Mouse (Mus musculus) heart, postnatal 25 days (tissue): Measurements from ENCODE around the gene Barx1. TPM values are rescaled to one million over a fixed set of nuclear protein-coding genes. Genes with fewer than 3 reads are reported as not detected.

ENCODE experiments used
- DNase-seq: peaks from one replicate; pipeline ENCODE4 v3.0.0; 2022; ENCODE audit warnings: low spot score
- intact Hi-C: fragments of 180-260 bp; cut with DNase I; formaldehyde crosslinking; loops from one replicate; pipeline ENCODE4 v1.15.1; 2025
- total RNA-seq, 2 experiments: library from RNA; stranded (reverse); gene quantifications; 2 replicates each; pipeline ENCODE4 v1.2.3; 2021

Gene Barx1
- total RNA-seq: not detected

DNA sequence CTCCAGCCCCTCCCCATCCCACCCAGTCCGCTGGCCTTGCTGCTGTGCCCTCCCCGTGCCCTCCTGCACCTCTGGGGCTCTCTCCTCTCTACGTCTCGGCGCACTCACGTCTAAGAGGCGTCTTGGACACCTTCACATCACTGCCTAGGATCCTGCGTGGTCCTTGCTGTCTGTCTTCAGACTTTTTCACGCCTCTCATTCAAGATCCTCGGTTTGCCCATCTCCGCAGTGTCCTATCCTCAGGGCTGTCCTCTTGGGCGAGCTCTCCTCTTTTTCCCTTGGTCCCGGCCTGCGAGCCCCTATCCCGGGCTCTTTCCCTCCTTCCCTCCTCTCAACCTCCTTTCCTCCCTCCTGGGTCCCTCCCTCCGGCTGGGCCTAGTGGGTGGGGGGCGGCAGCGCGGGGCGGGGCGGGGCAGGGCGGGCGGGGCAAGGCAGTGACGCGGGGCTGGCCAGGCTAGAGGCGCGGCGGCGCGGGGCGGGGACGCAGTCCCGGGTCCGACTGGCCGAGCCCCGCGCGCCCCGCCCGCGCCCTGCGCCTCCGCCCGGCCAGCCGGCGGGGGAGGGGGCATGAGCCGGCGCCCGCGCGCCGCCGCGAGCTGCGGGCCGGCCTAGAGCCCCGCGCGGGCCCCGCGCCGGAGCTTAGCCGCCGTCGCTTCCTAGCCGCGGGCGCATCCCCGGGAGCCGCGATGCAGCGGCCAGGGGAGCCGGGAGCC lies at the start of gene Barx1:
Gene Barx1, plus strand, starts transcription at position 568 of the 713 bp plus-strand sequence.
- intact Hi-C loops: no loop called here
- DNase-seq: no peak

DNA sequence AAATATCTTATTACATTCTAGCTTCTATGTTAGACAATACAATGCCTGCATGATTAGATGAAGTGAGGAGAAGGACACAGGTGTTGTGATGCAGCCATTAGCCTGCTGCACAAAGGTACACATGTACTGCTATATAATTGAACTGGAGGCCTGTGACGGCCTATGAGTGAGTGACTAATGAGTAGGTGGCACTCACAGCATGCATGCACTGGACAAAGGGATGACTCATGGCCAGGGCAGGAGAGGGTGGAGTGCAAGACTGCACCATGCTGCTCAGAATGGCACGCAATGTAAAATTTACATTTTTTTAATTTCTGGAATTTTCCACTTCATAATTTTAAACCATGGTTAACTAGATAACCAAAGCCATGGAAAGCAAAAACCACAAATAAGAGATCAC lies 48.3 kb upstream of the Barx1 start:
- DNase-seq: no peak
- intact Hi-C loops: no loop called here

DNA sequence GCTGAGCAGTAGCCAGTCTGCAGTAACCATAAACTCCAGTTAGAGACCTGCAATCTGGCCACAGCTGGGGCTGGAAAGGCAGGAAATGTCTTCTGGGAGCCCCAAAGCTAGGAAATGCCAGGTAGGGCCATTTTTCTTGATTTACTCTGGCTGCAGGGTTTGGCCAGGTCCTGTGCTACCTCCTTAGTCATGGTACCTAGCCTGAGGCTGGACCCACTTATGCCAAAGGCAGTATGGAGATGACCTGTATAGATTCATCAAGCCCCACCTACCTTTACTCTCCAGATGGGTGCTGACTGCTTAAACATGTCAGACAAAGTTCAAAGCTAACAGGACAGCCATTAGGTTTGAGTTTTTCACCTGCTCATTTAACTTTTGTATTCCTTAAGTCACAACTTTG lies 45.0 kb upstream of the Barx1 start:
- intact Hi-C loops: no loop called here
- no peak for DNase-seq

DNA sequence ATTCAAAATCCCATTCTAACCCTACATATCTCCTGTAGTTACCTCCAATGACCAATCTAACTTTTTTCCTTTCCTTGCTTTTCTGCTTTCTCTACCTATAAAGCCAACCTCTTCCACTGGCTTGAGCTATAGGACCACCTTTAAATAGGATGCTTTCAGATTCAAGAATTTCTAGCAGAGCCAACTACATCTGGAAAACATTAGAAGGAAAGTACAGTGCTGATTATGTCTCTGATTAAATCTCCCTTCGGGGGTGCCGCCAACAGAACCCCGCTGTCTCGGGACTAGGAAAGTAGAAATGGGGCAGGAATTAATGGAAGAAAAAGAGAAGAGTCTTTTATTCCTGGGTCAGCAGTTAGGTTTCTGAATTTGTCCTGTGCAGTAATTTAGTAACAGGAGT lies 43.9 kb upstream of the Barx1 start:
- no peak for DNase-seq
- intact Hi-C loops: no loop called here

DNA sequence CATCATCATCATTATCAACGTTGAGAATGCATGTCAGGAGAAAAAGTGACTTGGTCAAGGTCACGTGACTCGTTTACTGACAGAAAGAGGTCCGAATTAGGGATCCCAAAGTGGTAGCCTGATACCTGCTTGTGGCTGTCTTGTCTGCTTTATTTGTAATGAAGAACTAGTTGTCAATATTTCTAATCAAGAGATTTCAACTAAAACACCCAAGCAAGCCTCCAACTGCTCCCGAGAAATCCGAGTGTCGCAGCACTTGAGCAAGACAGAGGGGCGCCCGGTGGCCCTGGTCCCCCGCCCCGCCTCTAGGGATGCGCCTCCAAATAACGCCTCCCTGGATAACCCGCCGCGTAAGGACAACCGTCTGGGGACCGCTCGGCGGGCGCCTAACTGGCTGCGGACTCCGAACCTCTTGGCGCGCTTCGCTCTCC lies 37.8 kb upstream of the Barx1 start:
- DNase-seq: no peak
- intact Hi-C loops: no loop called here

DNA sequence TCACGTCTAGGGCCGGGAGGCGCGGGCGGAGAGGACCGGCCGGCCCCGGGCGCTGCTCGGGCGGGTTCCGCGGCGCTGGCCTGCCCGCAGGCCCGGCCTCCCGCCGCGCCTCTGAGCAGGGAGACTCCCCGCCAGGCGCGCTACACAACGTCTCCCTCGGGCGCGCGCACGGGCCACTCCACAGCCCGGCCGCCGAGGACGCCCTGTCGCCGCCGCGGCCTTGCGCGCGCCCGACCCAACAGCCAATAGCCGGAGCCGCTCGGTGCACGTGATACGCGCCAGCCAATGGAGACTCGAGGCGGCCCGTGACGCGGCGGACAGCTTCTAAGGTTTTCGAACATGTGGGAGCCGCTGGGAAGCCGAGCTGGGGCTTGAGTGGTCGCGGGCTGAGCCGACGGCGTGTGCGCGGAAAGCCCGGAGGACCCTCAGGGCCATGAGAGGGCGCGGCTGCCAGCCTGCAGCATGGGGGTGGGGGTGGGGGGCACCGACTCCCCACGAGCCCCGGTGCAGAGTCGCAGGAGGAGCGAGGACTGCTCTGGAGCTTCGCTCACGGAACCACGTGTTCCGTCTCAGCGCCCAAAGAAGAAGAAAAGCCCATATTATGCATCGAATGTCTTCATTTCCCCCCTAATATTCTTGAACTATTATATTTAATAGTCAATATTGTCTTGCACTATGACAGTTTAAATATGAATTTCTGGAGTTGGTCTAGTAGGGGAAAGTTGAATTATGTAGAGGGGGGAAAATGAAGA lies 37.2 kb upstream of the Barx1 start, which contains the start of gene Ptpdc1:
Gene Ptpdc1, minus strand, starts transcription at position 232 of the 752 bp plus-strand sequence.
- intact Hi-C loops: no loop called here
- peak; percentile 97 for DNase-seq

DNA sequence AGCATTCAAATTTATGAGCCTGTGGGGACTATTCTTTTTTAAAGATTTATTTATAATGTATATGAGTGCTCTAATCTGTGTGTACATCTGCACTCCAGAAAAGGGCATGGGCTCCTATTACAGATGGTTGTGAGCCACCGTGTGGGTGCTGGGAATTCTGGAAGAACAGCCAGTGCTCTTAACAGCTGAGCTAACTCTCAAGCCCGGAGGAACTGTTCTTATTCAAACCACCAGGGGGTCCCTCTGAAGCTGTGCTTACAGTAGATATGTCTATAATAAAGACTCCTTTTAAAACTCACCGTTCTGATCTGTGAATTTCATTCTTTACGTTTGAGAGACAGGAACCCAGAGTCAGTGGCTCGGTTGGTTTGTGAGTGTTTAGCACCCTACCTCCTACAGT lies 31.1 kb upstream of the Barx1 start:
- no peak for DNase-seq
- intact Hi-C loops: no loop called here

DNA sequence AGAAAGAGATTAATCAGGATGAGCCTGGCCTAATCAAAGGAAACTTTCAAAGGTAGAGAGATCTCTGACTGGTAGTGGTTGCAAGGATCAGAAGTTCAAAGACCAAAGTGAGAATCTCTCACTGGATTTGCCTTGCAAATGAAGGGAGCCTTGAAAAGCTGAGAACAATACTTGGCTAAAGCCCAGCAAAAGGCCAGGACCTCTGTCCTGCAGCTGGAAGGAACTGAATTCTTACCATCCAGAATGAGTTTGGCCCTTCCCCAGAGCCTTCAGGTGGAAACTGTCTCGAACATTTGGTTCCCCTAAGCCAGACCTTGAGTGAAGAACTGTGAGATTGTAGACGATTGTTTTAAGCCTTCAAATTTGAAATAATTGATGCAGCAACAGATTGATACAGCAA lies 25.1 kb upstream of the Barx1 start:
- DNase-seq: no peak
- intact Hi-C loops: loop anchor here (2.0 kb wide), 1 partner anchor 63 kb away; no protein-coding TSS in a partner anchor

DNA sequence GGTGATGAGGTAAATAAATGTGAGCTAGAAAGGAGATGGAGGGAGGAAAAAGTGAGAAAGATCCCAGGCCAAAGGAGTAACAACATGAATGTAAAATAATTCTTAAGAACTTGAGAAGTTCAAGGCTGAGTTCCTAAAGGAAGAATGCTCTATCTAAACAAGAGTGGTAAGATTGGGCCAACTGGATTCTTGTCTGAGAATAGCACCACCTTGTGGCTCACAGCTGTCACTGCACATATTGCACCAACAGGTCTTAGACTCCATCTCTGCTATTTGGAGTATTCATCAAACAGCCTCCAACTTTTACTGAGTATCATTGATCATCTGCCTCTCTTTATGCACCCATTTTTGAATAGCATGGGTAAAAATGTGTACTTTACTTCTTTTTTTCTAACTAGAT lies 23.2 kb upstream of the Barx1 start:
- DNase-seq: no peak

DNA sequence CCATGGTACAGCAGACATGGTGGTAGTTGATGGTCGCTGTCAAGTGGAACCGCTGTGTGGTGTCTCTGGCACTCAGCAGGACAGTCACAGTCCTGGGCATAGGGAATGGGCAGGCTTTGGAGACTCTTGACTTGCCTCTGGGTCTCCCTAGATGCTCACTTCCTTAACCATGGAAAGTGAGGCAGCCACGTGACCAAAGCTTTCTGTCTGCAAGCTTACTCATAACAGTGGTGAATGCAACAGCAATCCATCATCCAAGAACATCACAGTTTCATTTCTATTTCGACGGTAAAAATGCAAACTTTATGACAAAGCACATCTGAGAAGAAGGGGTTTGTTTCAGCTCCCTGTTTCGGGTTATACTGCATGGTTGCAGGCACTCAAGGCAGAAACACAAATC lies 19.7 kb upstream of the Barx1 start:
- DNase-seq: no peak
- intact Hi-C loops: no loop called here

More for the DNA sequence above, 23.2 kb upstream of the Barx1 start:
- intact Hi-C loops: loop anchor here (1.0 to 2.0 kb wide), 2 partner anchors 65 to 111 kb away; no protein-coding TSS in a partner anchor

DNA sequence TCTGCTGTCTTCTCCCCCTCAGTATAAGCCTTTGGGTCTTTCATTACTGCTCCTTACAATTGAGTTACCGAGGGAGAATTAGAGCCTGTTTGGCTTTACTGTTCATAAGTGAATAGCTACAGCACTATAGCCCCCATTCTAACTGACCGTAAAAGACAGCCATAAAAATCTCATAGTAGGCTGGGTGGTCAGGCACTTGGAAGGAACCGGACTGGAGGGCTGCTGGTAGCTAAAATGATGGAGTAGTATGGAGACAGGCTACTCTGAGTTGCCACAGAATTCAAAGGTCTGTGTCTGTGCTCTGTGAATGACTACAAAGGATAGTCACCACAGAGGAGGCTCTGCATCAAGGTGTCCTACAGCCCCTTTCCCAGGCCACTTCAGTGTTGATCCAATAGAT lies 18.8 kb upstream of the Barx1 start:
- intact Hi-C loops: no loop called here
- DNase-seq: no peak

DNA sequence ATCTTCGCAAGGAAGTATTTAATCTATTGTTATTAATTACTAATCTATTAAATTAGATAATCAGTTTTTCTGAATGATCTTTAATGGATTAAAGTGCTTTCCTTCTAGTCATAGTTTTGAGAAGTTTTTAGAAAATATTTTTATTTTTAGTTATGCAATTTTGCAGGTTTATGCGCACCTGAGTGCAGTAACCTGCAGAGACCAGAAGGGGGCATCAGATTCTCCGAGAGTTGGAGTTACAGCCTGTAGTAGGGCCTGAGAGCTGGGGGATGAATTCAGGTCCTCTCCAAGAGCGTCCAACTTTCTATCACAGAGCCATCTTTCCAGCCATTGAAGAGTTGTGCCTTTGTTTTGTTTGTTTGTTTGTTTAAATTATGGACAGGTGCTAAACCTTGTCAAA lies 16.1 kb upstream of the Barx1 start:
- intact Hi-C loops: no loop called here
- no peak for DNase-seq

DNA sequence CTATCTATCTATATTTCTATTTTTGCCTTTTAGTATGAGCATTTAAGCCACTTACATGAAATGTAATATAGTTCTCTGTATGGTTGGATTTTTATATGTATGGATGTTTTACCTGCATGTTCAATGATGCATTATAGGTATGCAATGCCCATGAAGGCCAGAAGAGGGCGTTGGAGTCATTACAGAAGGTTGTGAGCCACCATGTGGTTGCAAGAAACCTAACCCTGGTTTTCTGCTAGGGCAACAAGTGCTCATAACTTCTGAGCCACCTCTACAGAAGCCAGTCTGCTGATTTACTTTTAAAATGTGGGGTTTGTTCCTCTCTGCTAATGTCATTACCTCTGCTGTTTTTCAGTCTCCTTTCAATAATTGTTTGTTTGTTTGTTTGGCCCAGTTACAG lies 12.2 kb upstream of the Barx1 start:
- no peak for DNase-seq
- intact Hi-C loops: no loop called here

DNA sequence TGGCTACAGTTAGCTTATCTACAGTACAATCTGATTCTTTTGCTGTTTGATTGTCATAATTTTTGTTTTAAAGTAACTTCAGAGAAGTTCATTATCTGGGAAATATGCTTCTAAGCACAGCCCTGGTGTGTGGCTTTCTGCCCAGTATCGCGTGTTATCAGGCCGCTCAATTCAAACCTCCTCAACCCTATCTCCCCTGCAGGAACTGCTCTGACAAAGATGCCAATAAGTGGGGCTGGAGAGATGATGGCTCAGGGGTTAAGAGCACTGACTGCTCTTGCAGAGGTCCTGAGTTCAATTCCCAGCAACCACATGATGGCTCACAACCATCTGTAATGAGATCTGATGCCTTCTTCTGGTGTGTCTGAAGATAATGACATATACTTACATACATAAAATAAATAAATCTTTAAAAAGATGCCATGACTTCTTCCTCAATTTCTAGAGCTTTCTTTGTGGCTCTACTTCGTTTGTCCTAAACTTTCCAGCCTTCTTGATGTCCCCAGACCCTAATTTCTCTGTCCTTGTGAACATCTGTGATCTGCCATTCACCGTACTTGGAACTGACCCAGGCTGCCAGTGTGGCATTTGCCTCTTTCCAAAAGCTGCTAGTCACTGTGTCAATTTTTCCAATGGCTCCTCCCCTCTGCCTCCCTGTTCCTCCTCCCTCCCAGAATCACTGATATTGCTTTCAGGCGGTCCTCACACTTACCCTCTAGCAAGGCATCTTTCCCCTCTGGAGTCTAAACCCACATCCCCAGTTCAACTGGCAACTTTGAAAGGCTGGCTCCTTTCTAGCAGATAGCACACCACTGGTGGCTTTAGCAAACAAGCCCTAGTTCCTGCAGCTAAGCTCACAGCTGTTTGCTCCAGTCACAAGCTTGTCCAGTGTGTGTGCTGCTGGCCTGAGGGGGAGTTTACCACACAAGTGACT lies 11.4 kb upstream of the Barx1 start:
- DNase-seq: no peak
- intact Hi-C loops: no loop called here

DNA sequence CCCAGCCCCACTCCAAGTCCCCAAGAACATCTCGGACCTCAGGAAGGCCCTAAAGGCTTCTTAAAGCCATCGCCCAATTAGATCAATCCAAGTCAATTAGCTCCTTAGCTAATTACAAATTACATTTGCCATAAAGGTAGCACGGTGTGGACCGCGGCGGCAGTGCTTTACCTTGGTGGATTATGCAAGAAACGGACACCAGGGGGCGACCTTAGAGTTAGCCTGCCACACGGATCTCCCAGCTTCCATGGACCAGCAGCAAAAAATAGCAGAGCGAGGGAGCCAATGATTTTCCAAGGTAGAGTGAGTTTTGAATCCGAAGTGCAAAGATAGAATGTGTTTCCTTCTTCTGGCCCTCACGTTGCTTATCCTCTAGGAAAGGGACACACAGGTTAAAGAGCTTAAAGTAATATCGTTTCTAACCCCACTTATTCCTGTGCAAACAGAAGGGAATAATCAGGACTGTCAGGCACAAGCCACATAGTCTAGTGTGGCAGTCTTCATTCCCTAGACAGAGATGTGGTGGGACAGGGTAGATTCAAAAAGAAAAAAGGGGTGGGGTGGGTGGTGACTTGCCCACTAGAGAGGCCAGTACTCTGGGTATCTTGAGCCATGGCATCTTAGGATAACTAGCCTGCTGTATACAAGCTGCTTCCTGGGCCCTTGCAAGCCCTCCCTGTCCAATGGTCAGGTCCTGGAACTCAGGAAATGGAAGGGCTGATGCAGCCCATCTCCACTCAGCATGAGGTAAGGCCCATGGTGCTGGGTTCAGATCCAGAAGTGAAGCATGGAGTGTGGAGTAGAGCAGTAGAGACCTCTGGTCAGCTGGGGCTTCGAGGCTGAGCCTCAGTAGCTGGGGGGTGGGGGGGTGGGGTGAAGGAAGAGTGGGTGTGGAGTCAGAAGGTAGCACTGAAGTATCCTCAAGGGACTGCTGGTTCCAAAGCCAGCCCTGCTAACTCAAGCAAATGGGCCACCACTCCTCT lies 8.7 kb upstream of the Barx1 start:
- DNase-seq: no peak

DNA sequence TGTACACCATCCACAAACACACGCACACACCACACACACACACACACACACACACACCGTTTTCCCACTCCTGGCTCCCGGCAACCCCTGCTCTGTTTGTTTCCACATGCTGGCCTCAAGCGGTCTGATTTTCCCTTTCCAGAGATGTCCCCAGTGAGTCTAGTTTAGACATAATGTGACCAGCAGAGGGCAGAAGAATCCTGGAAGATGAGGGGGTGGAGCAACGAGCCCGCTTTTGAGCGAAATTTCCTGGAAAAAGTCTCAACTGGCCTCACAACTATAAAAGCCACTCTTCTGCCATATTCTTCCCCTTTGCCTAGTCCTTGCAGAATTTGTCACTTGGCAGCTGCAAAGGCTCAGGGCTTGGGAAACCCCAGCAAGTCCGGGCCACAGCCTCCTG lies 7.2 kb upstream of the Barx1 start:
- intact Hi-C loops: loop anchor here (2.0 to 5.0 kb wide), 3 partner anchors 77 to 517 kb away; no protein-coding TSS in a partner anchor
- DNase-seq: no peak

More for the DNA sequence above, 8.7 kb upstream of the Barx1 start:
- intact Hi-C loops: loop anchor here (1.0 to 2.0 kb wide), 2 partner anchors 146 to 345 kb away; no protein-coding TSS in a partner anchor

DNA sequence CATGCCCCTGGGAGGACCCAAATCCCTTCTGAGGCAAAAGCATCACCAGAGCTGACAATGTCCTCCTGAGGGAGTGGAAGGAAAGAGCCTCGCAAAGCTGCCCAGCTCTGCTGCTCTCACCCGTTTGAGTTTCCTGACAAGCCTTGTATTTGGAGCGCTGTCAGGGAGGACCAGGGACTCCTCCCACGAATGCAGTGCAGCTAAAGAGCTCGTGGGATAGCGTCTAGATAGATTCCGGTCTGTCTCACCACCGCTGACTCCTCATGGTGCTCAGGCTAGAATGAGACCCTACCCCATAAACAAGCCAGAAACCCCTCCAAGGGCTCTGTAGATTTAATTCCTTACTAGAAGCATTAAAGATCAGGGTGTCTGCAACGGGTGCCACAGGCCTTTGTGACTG lies 5.0 kb upstream of the Barx1 start:
- intact Hi-C loops: loop anchor here (5.0 kb wide), 2 partner anchors 75 to 515 kb away; no protein-coding TSS in a partner anchor
- no peak for DNase-seq

DNA sequence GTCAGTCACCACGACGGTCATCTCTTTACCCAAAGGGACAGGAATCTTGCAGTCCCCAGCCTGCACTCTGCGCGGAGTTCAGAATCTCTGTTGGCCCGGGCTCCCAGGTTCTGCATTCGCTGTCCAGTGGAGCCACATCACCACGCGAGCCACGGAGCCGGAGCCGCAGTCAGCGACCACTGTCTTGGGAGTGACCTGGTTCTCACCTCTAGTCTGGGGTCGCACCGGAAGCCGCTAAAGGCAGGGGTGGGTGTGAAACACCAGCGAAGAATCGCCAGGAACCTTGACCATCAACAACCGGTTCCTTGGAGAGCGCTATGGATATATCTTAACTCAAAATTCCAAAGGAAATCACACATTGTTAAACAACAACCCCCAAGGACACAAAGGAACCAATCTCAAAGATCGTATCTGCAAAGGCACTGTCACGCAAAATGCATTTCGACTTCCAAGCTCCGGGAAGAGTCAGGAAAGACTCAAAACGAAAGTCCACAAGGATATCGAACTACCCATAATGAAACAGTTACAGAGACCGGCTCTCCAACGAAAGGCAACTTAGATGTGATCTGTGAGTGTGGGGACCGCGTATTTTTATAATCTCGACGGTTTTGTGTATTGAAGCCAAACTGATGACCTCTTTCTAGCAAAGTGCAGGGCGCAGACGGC lies 4.1 kb upstream of the Barx1 start:
- intact Hi-C loops: loop anchor here (5.0 kb wide), 2 partner anchors 74 to 514 kb away; no protein-coding TSS in a partner anchor
- DNase-seq: no peak
